Mouse (Mus musculus) forebrain, embryonic 11.5 days (tissue): ENCODE data around the gene Clp1. TPM values are rescaled to one million over a fixed set of nuclear protein-coding genes. Genes with fewer than 3 reads are reported as not detected.
"Not testable (repeated sequence)": the region's sequence is repeated elsewhere in the genome, so short reads cannot be mapped to it uniquely, and the experiment has no call there.

Experiments used
- ATAC-seq: fragments of 200-750 bp; cut with Nextera tagmentation; replicated peaks from 2 replicates; pipeline ENCODE4 v1.8.0; 2017; ENCODE audit warnings: moderate TSS enrichment; ENCODE audit not compliant: low FRiP score
- DNase-seq: peaks from one replicate; pipeline ENCODE4 v3.0.0-alpha.2; 2017; ENCODE audit warnings: low spot score
- H3K27ac ChIP-seq: fragments of 300-500 bp; sonication (generic); 2 replicates; pipeline ENCODE4 v1.5.1; 2014; ENCODE audit warnings: low read depth, low read length
- H3K27me3 ChIP-seq: fragments of 300-500 bp; sonication (generic); 2 replicates; pipeline ENCODE4 v1.6.1; 2014; ENCODE audit warnings: mild to moderate bottlenecking, low read length, mixed read lengths; ENCODE audit not compliant: control insufficient read depth, insufficient read depth
- H3K36me3 ChIP-seq: fragments of 300-500 bp; sonication (generic); 2 replicates; pipeline ENCODE4 v1.6.1; 2014; ENCODE audit warnings: mild to moderate bottlenecking, low read length, moderate library complexity, mixed read lengths; ENCODE audit not compliant: control insufficient read depth, insufficient read depth
- H3K4me1 ChIP-seq: fragments of 300-500 bp; sonication (generic); replicated peaks from 2 replicates; pipeline ENCODE4 v1.6.1; 2014; ENCODE audit warnings: low read length, mixed read lengths; ENCODE audit not compliant: control insufficient read depth, insufficient read depth
- H3K4me2 ChIP-seq: fragments of 300-500 bp; sonication (generic); 2 replicates; pipeline ENCODE4 v1.6.1; 2014; ENCODE audit warnings: low read depth, mild to moderate bottlenecking, low read length, moderate library complexity, mixed read lengths; ENCODE audit not compliant: severe bottlenecking
- H3K4me3 ChIP-seq: fragments of 300-500 bp; sonication (generic); 2 replicates; pipeline ENCODE4 v1.5.1; 2014; ENCODE audit warnings: low read depth, low read length
- H3K9ac ChIP-seq: fragments of 300-500 bp; sonication (generic); 2 replicates; pipeline ENCODE4 v1.6.1; 2014; ENCODE audit warnings: low read length
- H3K9me3 ChIP-seq: fragments of 300-500 bp; sonication (generic); 2 replicates; pipeline ENCODE4 v1.6.1; 2016; ENCODE audit warnings: low read length, mixed read lengths; ENCODE audit not compliant: control insufficient read depth
- WGBS: fragments of 180-500 bp; shearing (Covaris S2); extraction: QIAGEN DNeasy Blood & Tissue Kit; methylation state at CpG from one replicate; pipeline ENCODE4 v1.1.7; 2014; 5-methylcytosine and 5-hydroxymethylcytosine counted together
- polyA plus RNA-seq: library from polyadenylated mRNA; unstranded; fragments of >200 nt; fragmentation: Nextera tagmentation; extraction: Ambion mirVana; gene quantifications from 2 replicates; pipeline ENCODE4 v1.2.1, GENCODE M21; 2014

The Clp1 gene
- polyA plus RNA-seq, 1 experiment from 2014 or later, result 45.1 TPM

- H3K27me3 ChIP-seq, result no peaks in the 10 kb centered on the region
- no peak for ATAC-seq
Measured at GRCm38 (mm10) chr2:84734919-84735318, 7.8 kb upstream of the Clp1 start.

DNA sequence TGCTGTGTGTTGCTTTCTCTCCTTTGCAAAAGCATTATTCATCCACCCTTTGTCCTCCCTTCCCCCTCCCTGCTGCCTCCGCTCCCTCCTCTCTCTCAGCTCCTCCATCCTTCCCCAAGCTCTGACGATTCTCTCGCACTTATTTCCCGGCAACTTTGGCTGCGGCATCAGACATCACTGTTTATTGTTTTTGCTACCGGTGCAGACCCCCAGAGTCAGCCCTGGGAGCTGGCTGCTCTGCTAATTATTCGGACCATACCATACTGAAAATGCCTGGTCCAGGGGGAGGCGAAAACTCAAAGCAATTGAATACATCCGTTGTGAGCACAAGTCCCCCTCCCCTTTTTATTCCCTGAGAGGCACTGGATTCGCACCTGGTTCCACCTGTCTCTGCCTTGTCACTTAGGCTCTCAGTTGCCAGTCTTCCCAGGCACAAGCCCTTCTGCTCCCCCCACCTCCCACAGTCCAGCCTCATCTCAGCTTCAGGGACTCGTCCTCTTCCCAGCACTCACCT lies 7.3 kb upstream of the Clp1 start:
- Histone ChIP-seq H3K9me3 (no peaks in the 10 kb centered on the region), H3K4me3 (peak overlapping the region; percentile 53), H3K36me3 (no peaks in the 10 kb centered on the region), H3K4me1 (peaks cover 50% of the 10 kb centered on the region), H3K27me3 (no peaks in the 10 kb centered on the region), H3K27ac (peak overlapping the region; percentile 59), H3K9ac (peak overlapping the region; percentile 79), H3K4me2 (peak overlapping the region; percentile 77)
- DNase-seq, result peak; percentile 70
- under 1% methylated on average over 11 of the region's 11 CpGs for WGBS
- peak; percentile 40 for ATAC-seq

More at GRCm38 (mm10) chr2:84734919-84735318, 7.8 kb upstream of the Clp1 start:
- H3K4me3 ChIP-seq, result peak overlapping the region; percentile 53
- H3K9ac ChIP-seq, result peak overlapping the region; percentile 79
- H3K4me2 ChIP-seq, result peak overlapping the region; percentile 77
- 2% methylated on average over 2 of the region's 2 CpGs for WGBS
- no peaks in the 10 kb centered on the region for H3K36me3 ChIP-seq
- no peak for DNase-seq
- peaks cover 50% of the 10 kb centered on the region for H3K4me1 ChIP-seq
- no peaks in the 10 kb centered on the region for H3K9me3 ChIP-seq
- H3K27ac ChIP-seq, result peak overlapping the region; percentile 59

GRCm38 (mm10) chr2:84733579-84734300 lies 6.6 kb upstream of the Clp1 start, which contains the start of gene Ypel4:
TSS of gene Ypel4 (plus strand) at chr2:84734058.
- WGBS, result 4% methylated on average over 8 of the region's 8 CpGs
- peaks cover 45% of the 10 kb centered on the region for H3K4me1 ChIP-seq

GRCm38 (mm10) chr2:84732394-84732793 lies 5.2 kb upstream of the Clp1 start:
- H3K27ac ChIP-seq, result no peak overlapping the region
- H3K27me3 ChIP-seq, result no peaks in the 10 kb centered on the region
- no peak overlapping the region for H3K4me2 ChIP-seq
- ATAC-seq (no peak), DNase-seq (no peak)
- H3K4me1 ChIP-seq, result peaks cover 33% of the 10 kb centered on the region
- 86% methylated on average over 1 of the region's 1 CpGs for WGBS
- H3K9me3 ChIP-seq, result no peaks in the 10 kb centered on the region
- no peak overlapping the region for H3K4me3 ChIP-seq
- no peaks in the 10 kb centered on the region for H3K36me3 ChIP-seq
- no peak overlapping the region for H3K9ac ChIP-seq

More at GRCm38 (mm10) chr2:84733579-84734300, 6.6 kb upstream of the Clp1 start, which contains the start of gene Ypel4:
- H3K4me2 ChIP-seq, result peak within 1 kb of the TSS; percentile 77
- no peaks in the 10 kb centered on the region for H3K9me3 ChIP-seq
- H3K4me3 ChIP-seq, result peak within 1 kb of the TSS; percentile 53
- peak; percentile 74 for DNase-seq
- no peaks in the 10 kb centered on the region for H3K27me3 ChIP-seq
- peak; percentile 55 for ATAC-seq
- no peaks in the 10 kb centered on the region for H3K36me3 ChIP-seq
- H3K27ac ChIP-seq, result peak within 1 kb of the TSS; percentile 59
- H3K9ac ChIP-seq, result peak within 1 kb of the TSS; percentile 79

- H3K9me3 ChIP-seq, result no peaks in the 10 kb centered on the region
- peaks cover 22% of the 10 kb centered on the region for H3K4me1 ChIP-seq
- no peaks in the 10 kb centered on the region for H3K36me3 ChIP-seq
- ATAC-seq, result no peak
- H3K27me3 ChIP-seq, result no peaks in the 10 kb centered on the region
- DNase-seq, result no peak
- no peak overlapping the region for H3K27ac ChIP-seq
- no peak overlapping the region for H3K4me3 ChIP-seq
- no peak overlapping the region for H3K4me2 ChIP-seq
- no peak overlapping the region for H3K9ac ChIP-seq
- 83% methylated on average over 3 of the region's 3 CpGs for WGBS
Measured at GRCm38 (mm10) chr2:84731206-84731605, 4.1 kb upstream of the Clp1 start.

GRCm38 (mm10) chr2:84728191-84728590 lies 1.0 kb upstream of the Clp1 start:
- not testable (repeated sequence) for H3K4me2 ChIP-seq, ATAC-seq
- 82% methylated on average over 5 of the region's 5 CpGs for WGBS

GRCm38 (mm10) chr2:84726716-84727115 lies 434 bp downstream of the Clp1 start:
- no peak for DNase-seq
- Histone ChIP-seq H3K4me2 (peak overlapping the region; percentile 59), H3K36me3 (peaks cover 7% of the 10 kb centered on the region; the same call in 1 of the 2 replicates), H3K27ac (no peak overlapping the region), H3K9me3 (no peaks in the 10 kb centered on the region), H3K9ac (peak overlapping the region; percentile 57), H3K4me3 (peak overlapping the region; percentile 52), H3K27me3 (no peaks in the 10 kb centered on the region), H3K4me1 (no peaks in the 10 kb centered on the region; the same call in 1 of the 2 replicates)
- WGBS, result 3% methylated on average over 9 of the region's 9 CpGs
- peak; percentile 25 for ATAC-seq

More at GRCm38 (mm10) chr2:84728191-84728590, 1.0 kb upstream of the Clp1 start:
- H3K27ac ChIP-seq, H3K27me3 ChIP-seq, H3K4me1 ChIP-seq, H3K4me3 ChIP-seq, H3K9me3 ChIP-seq, H3K36me3 ChIP-seq, H3K9ac ChIP-seq, DNase-seq: not testable (repeated sequence)

GRCm38 (mm10) chr2:84725770-84726169 lies 1.4 kb downstream of the Clp1 start:
- WGBS, result 94% methylated on average over 10 of the region's 10 CpGs
- Histone ChIP-seq H3K27ac (no peak overlapping the region), H3K4me2 (no peak overlapping the region), H3K27me3 (no peaks in the 10 kb centered on the region), H3K4me3 (no peak overlapping the region), H3K36me3 (peaks cover 7% of the 10 kb centered on the region; the same call in 1 of the 2 replicates), H3K9ac (no peak overlapping the region), H3K4me1 (no peaks in the 10 kb centered on the region; the same call in 1 of the 2 replicates), H3K9me3 (no peaks in the 10 kb centered on the region)
- ATAC-seq (no peak), DNase-seq (no peak)
